Mouse (Mus musculus) right cerebral cortex, adult 2 months (tissue): ENCODE measurements around the gene Disp1.

Experiments
- DNase-seq, 2 experiments: peaks; one replicate each; pipeline ENCODE4 v3.0.0; 2021 to 2022; ENCODE audit warnings: low spot score in 2 of 2

The Disp1 gene

GRCm38 (mm10) chr1:183163512-183164189, 57.7 kb downstream of the Disp1 start:
- no peak for DNase-seq

GRCm38 (mm10) chr1:183161057-183161456, 60.3 kb downstream of the Disp1 start:
- DNase-seq: no peak

- no peak for DNase-seq
Observed at GRCm38 (mm10) chr1:183160188-183160587, 61.1 kb downstream of the Disp1 start.

- no peak for DNase-seq
Observed at GRCm38 (mm10) chr1:183159183-183159582, 62.1 kb downstream of the Disp1 start.

- no peak for DNase-seq
Observed at GRCm38 (mm10) chr1:183155600-183155999, 65.7 kb downstream of the Disp1 start.

GRCm38 (mm10) chr1:183154296-183155204, 66.8 kb downstream of the Disp1 start:
- DNase-seq: no peak

- no peak for DNase-seq
Observed at GRCm38 (mm10) chr1:183153354-183153753, 68.0 kb downstream of the Disp1 start.

GRCm38 (mm10) chr1:183151510-183152319, 69.6 kb downstream of the Disp1 start:
- DNase-seq: peak; percentile 42 to 49

- no peak for DNase-seq
Observed at GRCm38 (mm10) chr1:183150379-183150840, 70.9 kb downstream of the Disp1 start.

GRCm38 (mm10) chr1:183149571-183150105, 71.7 kb downstream of the Disp1 start:
- DNase-seq: no peak

- DNase-seq: no peak
Observed at GRCm38 (mm10) chr1:183147438-183147841, 73.9 kb downstream of the Disp1 start.

- no peak for DNase-seq
Observed at GRCm38 (mm10) chr1:183146795-183147194, 74.5 kb downstream of the Disp1 start.

GRCm38 (mm10) chr1:183146102-183146735, 75.1 kb downstream of the Disp1 start:
- no peak for DNase-seq

- DNase-seq: no peak
Observed at GRCm38 (mm10) chr1:183144602-183145205, 76.6 kb downstream of the Disp1 start.

- DNase-seq: no peak
Observed at GRCm38 (mm10) chr1:183143246-183143645, 78.1 kb downstream of the Disp1 start.

- DNase-seq: no peak
Observed at GRCm38 (mm10) chr1:183142566-183142965, 78.8 kb downstream of the Disp1 start.

GRCm38 (mm10) chr1:183141329-183141728, 80.0 kb downstream of the Disp1 start:
- no peak for DNase-seq

GRCm38 (mm10) chr1:183140511-183141268, 80.6 kb downstream of the Disp1 start:
- DNase-seq: no peak

GRCm38 (mm10) chr1:183138088-183138487, 83.2 kb downstream of the Disp1 start:
- no peak for DNase-seq

GRCm38 (mm10) chr1:183134427-183134826, 86.9 kb downstream of the Disp1 start:
- no peak for DNase-seq
